In genomic region chr2:33315233-33316062, GRCm38 (mm10) we compare ENCODE assay signal across 7 mouse cellular contexts. TPM values are rescaled to one million over a fixed set of nuclear protein-coding genes. Genes with fewer than 3 reads are reported as not detected.
A peak's percentile ranks its signal among the peaks of the same experiment; 100 is the strongest.
DNase-seq lines count a peak whose midpoint lies in the region; ATAC-seq and TF ChIP-seq lines count a peak whose summit lies in the region.

No protein-coding gene starts in this region.

- H3K9me3 ChIP-seq in forebrain, embryonic 16.5 days (ENCODE audit: control insufficient read depth, low read length): no peaks in the 10 kb centered on the region

- no peak overlapping the region for H3K4me2 ChIP-seq in forebrain, embryonic 16.5 days (ENCODE audit: low read length)
- H3K4me2 ChIP-seq in myocyte (ENCODE audit: low read depth): peak overlapping the region; percentile 46

- H3K27ac ChIP-seq in forebrain, embryonic 16.5 days (ENCODE audit: low read length): peak overlapping the region; percentile 30

- peaks cover 27% of the 10 kb centered on the region for H3K4me1 ChIP-seq in forebrain, embryonic 16.5 days (replicated peaks; ENCODE audit: control insufficient read depth, insufficient read depth, low read length)

- H3K79me2 ChIP-seq in myocyte (ENCODE audit: control insufficient read depth, insufficient read depth): no peaks in the 10 kb centered on the region

- TF ChIP-seq POLR2A in myocyte (IDR thresholded peaks at IDR 0.05; ENCODE audit: insufficient read length, low read depth): no peak

- no peak for ATAC-seq in forebrain, embryonic 16.5 days
- ATAC-seq in granulocyte monocyte progenitor cell, adult 5-6 weeks (replicated peaks; ENCODE audit: poor library complexity, severe bottlenecking): no peak

- no peak overlapping the region for H3K4me3 ChIP-seq in forebrain, embryonic 16.5 days (replicated peaks; ENCODE audit: low read length)
- H3K4me3 ChIP-seq in myocyte: no peak overlapping the region

- peak; percentile 61 for DNase-seq in layer of hippocampus, adult 11-12 months (ENCODE audit: low spot score)
- DNase-seq in layer of hippocampus, postnatal 25 days (ENCODE audit: extremely low spot score in 1 of 2, low spot score in 1 of 2): no peak
- peak; percentile 57 for DNase-seq in kidney, postnatal 10 days
- DNase-seq in left cerebral cortex, adult 11 months (ENCODE audit: low spot score): no peak

- no peak overlapping the region for H3ac ChIP-seq in myocyte (ENCODE audit: control insufficient read depth, insufficient read length)

- WGBS in forebrain, embryonic 16.5 days: 89% methylated on average over 4 of the region's 4 CpGs

- no peak overlapping the region; the same call in 1 of the 2 replicates for H3K9ac ChIP-seq in forebrain, embryonic 16.5 days (replicated peaks; ENCODE audit: low read depth, low read length)

- H3K36me3 ChIP-seq in forebrain, embryonic 16.5 days (ENCODE audit: control insufficient read depth, insufficient read depth): 0 out of 2 replicates have a peak, but pooled peaks cover under 1% of the 10 kb centered on the region
- H3K36me3 ChIP-seq in myocyte (ENCODE audit: control insufficient read depth, insufficient read depth): no peaks in the 10 kb centered on the region

- no peaks in the 10 kb centered on the region for H3K27me3 ChIP-seq in forebrain, embryonic 16.5 days (replicated peaks; ENCODE audit: control insufficient read depth, insufficient read depth, low read length)
- no peaks in the 10 kb centered on the region for H3K27me3 ChIP-seq in myocyte (ENCODE audit: control insufficient read depth, insufficient read depth, insufficient read length)

TF ChIP-seq in myocyte, 11 proteins besides CTCF, POLR2A, EP300 and RAD21:
- TF ChIP-seq MYOG (IDR thresholded peaks at IDR 0.05; ENCODE audit: control insufficient read depth in 1 of 3, insufficient read depth in 1 of 3, insufficient read length in 2 of 3, low read depth in 2 of 3) (peak; percentile 42 to 86 (median 77)), MYOD1 (IDR thresholded peaks at IDR 0.05; ENCODE audit: control insufficient read depth in 1 of 3, insufficient read length in 2 of 3, low read depth in 2 of 3) (peak in 2 of 3 experiments; percentile 73 to 82), REST (IDR thresholded peaks at IDR 0.05; ENCODE audit: insufficient read depth, insufficient read length) (no peak), CEBPB (IDR thresholded peaks at IDR 0.05; ENCODE audit: insufficient read depth, poor library complexity, severe bottlenecking) (no peak), E2F4 (IDR thresholded peaks at IDR 0.05; ENCODE audit: insufficient read depth) (no peak)

RNA-seq across cellular contexts. Expression of gene Ralgps1, which starts 55.8 kb away (rescaled TPM):
- total RNA-seq in layer of hippocampus, postnatal 25 days (2021): 10 to 100 TPM; 53.9 to 63.2 TPM
- 44.8 and 50.4 TPM in 2 replicates for polyA plus RNA-seq in forebrain, embryonic 16.5 days (2015; fragmentation: Nextera tagmentation; extraction: Ambion mirVana)
- polyA plus RNA-seq in myocyte (2012; fragmentation: generic; extraction: Trizol): 1.3 TPM
- 3.5 and 3.7 TPM in 2 replicates for total RNA-seq in granulocyte monocyte progenitor cell, adult 5-6 weeks (2014; fragmentation: Nextera tagmentation)
- 0.15 and 0.60 TPM in 2 replicates for total RNA-seq in granulocyte monocyte progenitor cell, adult 5-6 weeks (2017)

Comparison
In these comparisons a context has a peak if more than half of its experiments do, and no peak if none do; other contexts are left out.
1. DNase-seq: peak in layer of hippocampus, adult 11-12 months (single experiment) and kidney, postnatal 10 days (single experiment); none in layer of hippocampus, postnatal 25 days (0 of 2) and left cerebral cortex, adult 11 months (single experiment).
2. RNA of gene Ralgps1, which starts 55.8 kb away (total RNA-seq): 53.9 to 63.2 TPM in layer of hippocampus, postnatal 25 days; 0.15 to 3.7 TPM in granulocyte monocyte progenitor cell, adult 5-6 weeks; every median in the first group is over 10 times any median in the second.